Mouse (Mus musculus) ES-E14 (cell line): ENCODE results near the gene Wrap53. TPM values are rescaled to one million over a fixed set of nuclear protein-coding genes. Genes with fewer than 3 reads are reported as not detected.
A peak's percentile ranks its signal among the peaks of the same experiment; 100 is the strongest.
"Not testable (repeated sequence)": the region's sequence is repeated elsewhere in the genome, so short reads cannot be mapped to it uniquely, and the experiment has no call there.

Experiments
- DNase-seq: peaks from one replicate; pipeline ENCODE4 v3.0.0-alpha.2; 2013; ENCODE audit warnings: low read depth, low spot score
- H3K27ac ChIP-seq: 2 replicates; pipeline ENCODE4 v1.5.1; 2012; ENCODE audit warnings: low read depth, mild to moderate bottlenecking, low read length, moderate library complexity, mixed read lengths; ENCODE audit not compliant: poor library complexity, insufficient read depth, severe bottlenecking
- H3K36me3 ChIP-seq: 2 replicates; pipeline ENCODE4 v1.6.1; 2012; ENCODE audit warnings: mild to moderate bottlenecking, low read length, moderate library complexity, mixed read lengths; ENCODE audit not compliant: control insufficient read depth, poor library complexity, insufficient read depth, severe bottlenecking
- H3K4me1 ChIP-seq, 2 experiments: fragments of 150-350 bp in 1 of 2; sonication (generic) in 1 of 2; 2 replicates each; pipeline ENCODE4 v1.6.1; 2012; ENCODE audit warnings: low read length in 2 of 2, mild to moderate bottlenecking in 1 of 2, mixed read lengths in 1 of 2; ENCODE audit not compliant: control insufficient read depth in 2 of 2, insufficient read depth in 2 of 2, poor library complexity in 1 of 2
- H3K4me3 ChIP-seq, 2 experiments: fragments of 150-350 bp in 1 of 2; sonication (generic) in 1 of 2; 2 replicates each; pipeline ENCODE4 v1.5.1; 2012; ENCODE audit warnings: low read length in 2 of 2, low read depth in 1 of 2, mild to moderate bottlenecking in 1 of 2, mixed read lengths in 1 of 2; ENCODE audit not compliant: insufficient read depth in 1 of 2, poor library complexity in 1 of 2, severe bottlenecking in 1 of 2
- H3K9ac ChIP-seq: 2 replicates; pipeline ENCODE4 v1.6.1; 2012; ENCODE audit warnings: low read depth, mild to moderate bottlenecking, low read length, mixed read lengths; ENCODE audit not compliant: poor library complexity, insufficient read depth, severe bottlenecking
- H3K9me3 ChIP-seq: fragments of 150-350 bp; sonication (generic); 2 replicates; pipeline ENCODE4 v1.6.1; 2012; ENCODE audit warnings: low read depth, mild to moderate bottlenecking, low read length; ENCODE audit not compliant: control insufficient read depth, insufficient read depth
- CHD2 ChIP-seq: IDR thresholded peaks from 2 replicates; pipeline ENCODE4 v1.6.1; 2014; ENCODE audit warnings: mild to moderate bottlenecking, low read depth, low read length, inconsistent platforms
- HCFC1 ChIP-seq: IDR thresholded peaks from 2 replicates; pipeline ENCODE4 v1.6.1; 2012; ENCODE audit warnings: low read length, inconsistent platforms, borderline replicate concordance; ENCODE audit not compliant: insufficient read depth
- MAFK ChIP-seq: IDR thresholded peaks from 2 replicates; pipeline ENCODE4 v1.6.1; 2014; ENCODE audit warnings: mild to moderate bottlenecking, low read depth, low read length, inconsistent platforms; ENCODE audit not compliant: insufficient read depth
- ZC3H11A ChIP-seq: IDR thresholded peaks from 2 replicates; pipeline ENCODE4 v1.6.1; 2012; ENCODE audit warnings: low read depth, mild to moderate bottlenecking, inconsistent platforms, low read length, borderline replicate concordance
- ZNF384 ChIP-seq: IDR thresholded peaks from 2 replicates; pipeline ENCODE4 v1.6.1; 2012; ENCODE audit warnings: low read depth, low read length, inconsistent platforms
- in situ Hi-C, 2 experiments: fragments of 600-800 bp; cut with MboI; formaldehyde crosslinking; loops; one replicate each; pipeline ENCODE4 v1.15.1; 2025; ENCODE audit warnings: low sequenced_read_pairs in 2 of 2, inconsistent platforms in 1 of 2; ENCODE audit not compliant: unreplicated experiment in 2 of 2
- total RNA-seq: library from RNA; depleted of rRNA; stranded (reverse); fragments of 300-350 nt; gene quantifications from 2 replicates; pipeline ENCODE4 v1.2.3, GENCODE M21; 2012

Wrap53 gene
- total RNA-seq, 1 experiment = 33.0 TPM

GRCm38 (mm10) chr11:69534990-69535389 is 45.1 kb downstream of the Wrap53 start:
- Histone ChIP-seq H3K4me3 (no peak overlapping the region), H3K36me3 (no peaks in the 10 kb centered on the region), H3K4me1 (peaks cover 0 to 2% of the 10 kb centered on the region in 2 experiments; a peak in 1 of 4 replicates), H3K9me3 (no peaks in the 10 kb centered on the region), H3K9ac (no peak overlapping the region), H3K27ac (no peak overlapping the region)
- TF ChIP-seq HCFC1 (no peak), ZNF384 (0 out of 2 replicates have a peak, but pooled peaks have one; percentile 40)
- in situ Hi-C loops = no loop called here
- DNase-seq = no peak

- no peak overlapping the region for H3K27ac ChIP-seq
- in situ Hi-C loops = no loop called here
- H3K4me1 ChIP-seq = peaks cover 0 to 5% of the 10 kb centered on the region in 2 experiments; a peak in 2 of 4 replicates
- H3K4me3 ChIP-seq = no peak overlapping the region
- H3K9ac ChIP-seq = no peak overlapping the region
- DNase-seq = no peak
- H3K36me3 ChIP-seq = no peaks in the 10 kb centered on the region
- TF ChIP-seq ZNF384 (no peak), CHD2 (no peak), HCFC1 (no peak), ZC3H11A (no peak), MAFK (no peak)
- H3K9me3 ChIP-seq = no peaks in the 10 kb centered on the region
Measured at GRCm38 (mm10) chr11:69532480-69533150, 47.4 kb downstream of the Wrap53 start.

GRCm38 (mm10) chr11:69530755-69531154 is 49.3 kb downstream of the Wrap53 start:
- DNase-seq, H3K4me1 ChIP-seq, in situ Hi-C loops, H3K9me3 ChIP-seq, H3K36me3 ChIP-seq, H3K9ac ChIP-seq, H3K27ac ChIP-seq, H3K4me3 ChIP-seq: not testable (repeated sequence)
- peak; percentile 29; the same call in 1 of the 2 replicates for TF ChIP-seq ZC3H11A

DNA sequence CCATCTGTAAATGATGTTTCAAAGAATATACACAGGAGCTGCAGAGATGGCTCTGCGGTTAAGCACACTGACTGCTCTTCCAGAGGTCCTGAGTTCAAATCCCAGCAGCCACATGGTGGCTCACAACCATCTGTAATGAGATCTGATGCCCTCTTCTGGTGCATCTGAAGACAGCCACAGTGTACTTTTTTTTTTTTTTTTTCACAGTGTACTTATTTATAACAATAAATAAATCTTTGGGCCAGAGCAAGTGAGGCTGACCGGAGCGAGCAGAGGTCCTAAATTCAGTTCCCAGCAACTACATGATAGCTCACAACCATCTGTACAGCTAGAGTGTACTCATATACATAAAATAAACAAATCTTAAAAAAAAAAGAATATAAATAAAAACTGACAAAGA is 49.8 kb downstream of the Wrap53 start:
- in situ Hi-C loops, H3K4me3 ChIP-seq, H3K27ac ChIP-seq, H3K9me3 ChIP-seq, H3K36me3 ChIP-seq, DNase-seq, H3K4me1 ChIP-seq, H3K9ac ChIP-seq: not testable (repeated sequence)
- TF ChIP-seq ZNF384 = peak; percentile 91

DNA sequence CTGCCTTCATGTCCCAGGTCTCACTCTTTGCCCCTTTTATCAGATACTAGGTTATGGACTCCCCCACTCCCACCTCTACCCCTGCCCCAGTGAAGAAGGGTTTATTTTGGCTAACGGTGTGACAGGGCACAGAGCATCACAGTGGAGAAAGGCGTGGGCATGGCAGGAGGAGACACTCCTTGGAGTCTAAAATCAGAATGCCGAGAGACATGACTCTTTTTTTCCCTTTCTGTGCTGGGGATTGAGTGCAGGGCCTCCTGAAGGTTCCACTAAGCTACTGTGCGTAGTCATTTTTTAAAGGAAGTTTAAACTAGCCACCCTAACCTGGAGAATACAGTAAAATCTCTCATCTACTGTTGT is 52.0 kb downstream of the Wrap53 start:
- no peak overlapping the region for H3K9ac ChIP-seq
- no peak overlapping the region for H3K27ac ChIP-seq
- no peak for DNase-seq

More for the DNA sequence above, 52.0 kb downstream of the Wrap53 start:
- in situ Hi-C loops = no loop called here
- Histone ChIP-seq H3K4me1 (peaks cover 0 to 4% of the 10 kb centered on the region in 2 experiments; a peak in 2 of 4 replicates), H3K36me3 (no peaks in the 10 kb centered on the region), H3K9me3 (no peaks in the 10 kb centered on the region), H3K4me3 (no peak overlapping the region)
- TF ChIP-seq HCFC1 = no peak
- TF ChIP-seq ZNF384 = no peak
- TF ChIP-seq CHD2 = no peak
- no peak for TF ChIP-seq ZC3H11A
- no peak for TF ChIP-seq MAFK
